Mouse (Mus musculus) CD8-positive naive resting alpha-beta T cell, adult 57 days (primary cell): ENCODE data around the gene Pax1. TPM values are rescaled to one million over a fixed set of nuclear protein-coding genes. Genes with fewer than 3 reads are reported as not detected.

Source experiments
- total RNA-seq: library from RNA; stranded (reverse); gene quantifications from one replicate; pipeline ENCODE4 v1.2.4, GENCODE M21; 2023

Pax1 gene
- total RNA-seq, result not detected

DNA sequence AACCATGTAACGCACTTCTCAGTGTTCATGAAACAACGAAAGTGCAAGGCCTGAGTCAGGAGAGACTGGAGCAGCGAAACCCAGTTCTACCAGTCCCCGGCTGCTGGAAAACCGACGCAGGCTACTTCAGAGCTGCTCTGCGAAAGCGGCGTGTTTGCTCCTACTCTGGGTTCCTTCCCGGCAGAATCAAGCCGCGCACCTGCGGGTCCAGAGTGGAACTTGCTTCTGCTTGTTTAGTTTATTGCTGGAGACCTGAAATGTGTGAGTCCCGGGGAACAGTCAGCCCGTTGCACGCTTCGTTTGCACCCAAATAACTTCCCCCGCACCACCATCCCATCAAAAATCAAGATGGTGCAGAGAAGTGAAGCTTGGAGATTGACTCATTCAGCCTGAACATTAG, at the start of gene Pax1:
Pax1 (plus strand) TSS at position 345 of the 400 bp plus-strand sequence.

Other genes starting within 250 kb of the Pax1 start
- not detected for gene Nkx2-2, start 167.7 kb upstream of the Pax1 start, total RNA-seq